Mouse (Mus musculus): ENCODE measurements around the gene Zfp296. TPM values are rescaled to one million over a fixed set of nuclear protein-coding genes. Genes with fewer than 3 reads are reported as not detected.

Zfp296 gene
- 3.0 and 3.7 TPM in 2 replicates for polyA plus RNA-seq (2012; rRNA removed; ENCODE audit: low replicate concordance)

GRCm38 (mm10) chr7:19577141-19577852 lies at the start of gene Zfp296, which contains the start of gene Gemin7:
Gene Zfp296, plus strand, starts transcription at chr7:19577287.
Gene Gemin7, minus strand, starts transcription at chr7:19577595.

GRCm38 (mm10) chr7:19562643-19563410 lies 14.3 kb upstream of the Zfp296 start, which contains the start of gene Ppp1r37:
Gene Ppp1r37, minus strand, starts transcription at chr7:19563076.

DNA sequence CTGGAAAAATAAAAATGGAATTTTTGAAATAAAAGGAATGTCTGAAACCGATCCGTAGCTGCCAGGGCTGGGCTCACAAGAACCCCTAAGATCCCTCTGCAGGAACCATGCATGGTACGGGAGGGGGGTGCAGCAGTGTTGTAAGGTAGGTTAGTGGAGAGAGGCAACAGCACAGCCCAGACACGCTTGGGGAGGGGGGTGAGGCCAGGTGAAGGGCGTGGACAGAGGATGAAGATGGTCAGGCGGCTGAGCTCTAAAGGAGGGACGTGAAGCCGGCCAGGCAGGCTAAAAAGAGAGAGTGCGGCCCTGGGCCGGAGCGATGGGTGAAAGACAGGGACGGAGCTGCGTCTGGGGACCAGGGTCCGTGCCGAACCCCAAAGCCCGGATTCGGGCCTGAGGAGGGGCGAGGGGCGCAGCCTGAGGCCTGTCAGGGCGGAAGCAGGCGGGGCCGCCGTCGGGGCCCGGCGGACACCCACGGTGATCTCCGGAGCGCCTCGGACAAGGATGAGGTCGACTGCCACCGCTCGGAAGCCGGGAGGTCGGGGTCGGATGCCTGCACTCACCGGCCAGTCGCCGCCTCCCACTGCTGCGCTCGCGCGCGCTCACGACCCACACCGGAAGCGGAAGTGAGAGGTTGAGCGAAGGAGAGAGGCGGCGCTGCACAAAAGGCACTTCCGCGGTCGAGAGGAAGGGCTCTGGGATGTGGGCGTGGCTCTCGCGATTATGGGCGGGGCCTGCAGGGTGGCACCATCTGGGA lies 26.9 kb downstream of the Zfp296 start, which contains the start of gene Clasrp:
TSS of gene Clasrp (minus strand) at position 638 of the 757 bp plus-strand sequence.

DNA sequence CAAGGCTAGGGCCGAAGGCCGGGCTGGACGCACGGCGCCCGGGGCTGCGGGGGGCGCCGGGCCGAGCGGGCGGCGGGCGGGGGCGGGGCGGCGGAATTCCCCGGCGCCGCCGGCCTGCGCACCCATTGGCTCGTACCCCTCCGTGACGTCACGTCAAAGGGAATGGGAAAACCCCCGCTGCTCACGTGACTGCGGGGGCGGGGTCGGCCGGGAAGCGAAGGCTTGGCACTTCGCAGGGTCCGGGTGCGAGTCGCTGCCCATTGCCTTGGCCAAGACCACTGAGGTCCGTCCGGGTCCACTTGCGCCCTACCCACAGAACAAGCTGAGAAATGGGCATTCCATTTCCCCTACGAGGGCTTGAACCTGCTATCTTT lies 52.3 kb downstream of the Zfp296 start, which contains the start of gene Relb:
TSS of gene Relb (minus strand) at position 78 of the 374 bp plus-strand sequence.

Other genes with a start within 250 kb of the Zfp296 start
- gene Ercc1, start 232.5 kb upstream of the Zfp296 start, polyA plus RNA-seq (2012; rRNA removed; ENCODE audit: low replicate concordance) = 66.5 and 93.4 TPM in 2 replicates
- 5.2 and 9.0 TPM in 2 replicates for gene Cd3eap, start 217.8 kb upstream of the Zfp296 start, polyA plus RNA-seq (2012; rRNA removed; ENCODE audit: low replicate concordance)
- gene Ppp1r13l, start 217.5 kb upstream of the Zfp296 start, polyA plus RNA-seq (2012; rRNA removed; ENCODE audit: low replicate concordance) = 14.0 and 14.9 TPM in 2 replicates
- gene Ercc2, start 195.3 kb upstream of the Zfp296 start, polyA plus RNA-seq (2012; rRNA removed; ENCODE audit: low replicate concordance) = 36.5 and 70.7 TPM in 2 replicates
- gene Klc3, start 173.2 kb upstream of the Zfp296 start, polyA plus RNA-seq (2012; rRNA removed; ENCODE audit: low replicate concordance) = 1.2 and 6.2 TPM in 2 replicates
- gene Ckm, start 172.5 kb upstream of the Zfp296 start, polyA plus RNA-seq (2012; rRNA removed; ENCODE audit: low replicate concordance) = 0.70 and 5.6 TPM in 2 replicates
- gene Mark4, start 118.5 kb upstream of the Zfp296 start, polyA plus RNA-seq (2012; rRNA removed; ENCODE audit: low replicate concordance) = 18.5 and 22.2 TPM in 2 replicates
- 5.4 and 8.9 TPM in 2 replicates for gene Exoc3l2, start 114.0 kb upstream of the Zfp296 start, polyA plus RNA-seq (2012; rRNA removed; ENCODE audit: low replicate concordance)
- gene Bloc1s3, start 68.9 kb upstream of the Zfp296 start, polyA plus RNA-seq (2012; rRNA removed; ENCODE audit: low replicate concordance) = 10.2 and 10.3 TPM in 2 replicates
- 57.2 and 69.0 TPM in 2 replicates for gene Trappc6a, start 68.9 kb upstream of the Zfp296 start, polyA plus RNA-seq (2012; rRNA removed; ENCODE audit: low replicate concordance)
- gene Nkpd1, start 59.4 kb upstream of the Zfp296 start, polyA plus RNA-seq (2012; rRNA removed; ENCODE audit: low replicate concordance) = 0.12 and 0.17 TPM in 2 replicates
- 86.6 and 114 TPM in 2 replicates for gene Ppp1r37, start 14.2 kb upstream of the Zfp296 start, polyA plus RNA-seq (2012; rRNA removed; ENCODE audit: low replicate concordance)
- 113 and 137 TPM in 2 replicates for gene Gemin7, start 308 bp downstream of the Zfp296 start, polyA plus RNA-seq (2012; rRNA removed; ENCODE audit: low replicate concordance)
- 61.1 and 124 TPM in 2 replicates for gene Clasrp, start 27.2 kb downstream of the Zfp296 start, polyA plus RNA-seq (2012; rRNA removed; ENCODE audit: low replicate concordance)
- 28.9 TPM in 2 replicates for gene Relb, start 52.2 kb downstream of the Zfp296 start, polyA plus RNA-seq (2012; rRNA removed; ENCODE audit: low replicate concordance)
- gene Clptm1, start 87.7 kb downstream of the Zfp296 start, polyA plus RNA-seq (2012; rRNA removed; ENCODE audit: low replicate concordance) = 164 and 172 TPM in 2 replicates
- 7.1 and 7.5 TPM in 2 replicates for gene Apoc2, start 100.7 kb downstream of the Zfp296 start, polyA plus RNA-seq (2012; rRNA removed; ENCODE audit: low replicate concordance)
- gene Gm44805, start 104.1 kb downstream of the Zfp296 start, polyA plus RNA-seq (2012; rRNA removed; ENCODE audit: low replicate concordance) = 0.23 and 0.77 TPM in 2 replicates
- gene Apoc4, start 104.2 kb downstream of the Zfp296 start, polyA plus RNA-seq (2012; rRNA removed; ENCODE audit: low replicate concordance) = 1.8 and 3.5 TPM in 2 replicates
- gene Apoc1, start 115.4 kb downstream of the Zfp296 start, polyA plus RNA-seq (2012; rRNA removed; ENCODE audit: low replicate concordance) = 41.6 and 87.3 TPM in 2 replicates
- gene Apoe, start 121.9 kb downstream of the Zfp296 start, polyA plus RNA-seq (2012; rRNA removed; ENCODE audit: low replicate concordance) = 3,005 and 3,861 TPM in 2 replicates
- gene Tomm40, start 138.2 kb downstream of the Zfp296 start, polyA plus RNA-seq (2012; rRNA removed; ENCODE audit: low replicate concordance) = 93.4 and 95.3 TPM in 2 replicates
- gene Nectin2, start 173.2 kb downstream of the Zfp296 start, polyA plus RNA-seq (2012; rRNA removed; ENCODE audit: low replicate concordance) = 51.4 and 81.3 TPM in 2 replicates
- 158 and 187 TPM in 2 replicates for gene Bcam, start 193.7 kb downstream of the Zfp296 start, polyA plus RNA-seq (2012; rRNA removed; ENCODE audit: low replicate concordance)
- 0.19 and 14.1 TPM in 2 replicates for gene Cblc, start 219.5 kb downstream of the Zfp296 start, polyA plus RNA-seq (2012; rRNA removed; ENCODE audit: low replicate concordance)
- gene Bcl3, start 245.5 kb downstream of the Zfp296 start, polyA plus RNA-seq (2012; rRNA removed; ENCODE audit: low replicate concordance) = 21.1 and 29.7 TPM in 2 replicates